Mouse (Mus musculus): ENCODE data around the gene Gm20517.

DNA sequence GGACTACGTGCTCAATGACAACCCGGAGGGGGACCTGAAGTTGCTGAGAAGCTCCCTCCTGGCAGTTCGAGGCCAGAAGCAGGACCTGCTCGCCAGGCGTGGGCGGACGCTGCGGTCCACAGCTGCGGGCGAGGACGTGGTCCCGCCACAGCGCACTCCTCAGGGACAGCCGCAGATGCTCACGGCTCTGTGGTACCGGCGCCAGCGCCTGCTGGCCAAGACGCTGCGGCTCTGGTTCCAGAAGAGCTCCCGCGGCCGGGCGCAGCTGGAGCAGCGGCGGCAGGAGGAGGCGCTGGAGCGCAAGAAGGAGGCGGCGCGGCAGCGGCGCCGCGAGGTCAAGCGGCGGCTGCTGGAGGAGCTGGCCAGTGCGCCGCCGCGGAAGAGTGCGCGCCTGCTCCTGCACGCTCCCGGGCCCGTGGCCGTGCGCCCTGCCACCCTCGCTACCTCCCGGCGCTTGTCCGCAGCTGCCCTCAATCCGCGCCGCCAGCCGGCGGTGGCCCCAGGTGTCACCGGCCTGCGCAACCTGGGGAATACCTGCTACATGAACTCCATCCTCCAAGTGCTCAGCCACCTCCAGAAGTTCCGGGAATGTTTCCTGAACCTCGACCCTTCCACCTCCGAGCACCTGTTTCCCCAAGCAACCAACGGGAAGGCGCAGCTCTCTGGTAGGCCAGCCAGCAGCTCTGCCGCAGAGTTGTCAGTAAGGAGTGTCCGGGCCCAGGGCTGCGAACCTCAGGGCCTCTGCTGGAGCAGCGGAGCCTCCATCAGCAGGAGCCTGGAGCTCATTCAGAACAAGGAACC lies 61.1 kb downstream of the Gm20517 start:
- TF ChIP-seq CTCF (conservative IDR thresholded peaks at IDR 0.05; ENCODE audit: insufficient read depth, insufficient read length, low read depth, low read length) (no peak), POLR2A (IDR thresholded peaks at IDR 0.05; ENCODE audit: low read depth, low read length) (no peak)
